Mouse (Mus musculus): Measurements from ENCODE around the gene Epb41.

Gene Epb41

DNA sequence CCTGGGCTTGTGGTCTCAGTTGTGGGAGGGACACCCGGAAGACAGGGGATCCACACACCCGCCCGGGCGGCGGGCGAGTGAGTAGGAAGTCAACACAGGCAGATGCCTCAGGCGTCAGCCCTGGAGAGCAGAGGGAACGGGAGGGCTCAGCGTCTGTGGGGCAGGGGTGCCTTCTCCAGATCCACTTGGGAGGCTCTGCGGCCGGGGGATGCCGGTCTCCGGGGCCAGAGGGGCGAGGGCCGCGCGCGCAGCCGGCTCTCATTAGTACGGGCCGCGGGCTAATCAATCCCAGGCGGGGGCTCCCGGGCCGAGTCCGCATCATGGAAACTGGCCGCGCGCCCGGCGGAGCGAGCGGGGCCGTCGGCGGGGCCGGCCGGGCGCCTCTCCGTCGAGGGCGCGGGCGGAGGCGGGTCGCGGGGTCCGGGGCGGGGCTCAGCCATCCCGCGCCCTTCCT, 155.0 kb downstream of the Epb41 start:
- DNase-seq (ENCODE audit: low spot score) = no peak

DNA sequence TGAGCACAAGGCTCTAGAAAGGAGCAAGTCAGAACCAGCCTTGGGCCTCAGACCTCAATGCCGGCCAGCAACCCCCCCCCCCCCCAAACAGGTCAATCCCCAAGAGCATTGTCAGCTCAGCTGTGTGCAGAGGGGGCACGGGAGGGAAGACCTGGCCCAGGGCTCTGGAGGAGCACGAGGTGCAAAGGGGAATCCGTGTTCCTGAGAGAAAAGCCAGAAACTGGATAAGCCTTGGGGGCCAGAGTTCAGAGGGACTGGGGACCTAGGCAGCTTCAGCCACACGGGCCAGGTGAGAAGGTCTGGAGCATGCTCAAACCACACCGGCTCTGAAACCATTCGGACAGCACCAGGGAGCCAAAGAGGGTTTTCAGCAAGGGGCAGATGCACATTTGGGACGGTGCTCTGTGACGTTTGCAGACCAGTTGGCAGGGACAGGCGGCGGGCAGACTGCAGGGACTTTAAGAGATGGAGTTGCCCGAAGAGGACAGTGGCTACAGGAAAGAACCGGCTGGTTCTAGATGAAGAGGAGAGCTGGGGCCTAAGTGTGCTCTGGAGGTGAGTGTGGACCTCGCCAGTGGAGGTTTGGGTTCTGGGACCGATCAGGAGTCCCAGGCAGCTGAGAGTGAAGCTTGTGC, 155.5 kb downstream of the Epb41 start:
- no peak for DNase-seq (ENCODE audit: low spot score)

DNA sequence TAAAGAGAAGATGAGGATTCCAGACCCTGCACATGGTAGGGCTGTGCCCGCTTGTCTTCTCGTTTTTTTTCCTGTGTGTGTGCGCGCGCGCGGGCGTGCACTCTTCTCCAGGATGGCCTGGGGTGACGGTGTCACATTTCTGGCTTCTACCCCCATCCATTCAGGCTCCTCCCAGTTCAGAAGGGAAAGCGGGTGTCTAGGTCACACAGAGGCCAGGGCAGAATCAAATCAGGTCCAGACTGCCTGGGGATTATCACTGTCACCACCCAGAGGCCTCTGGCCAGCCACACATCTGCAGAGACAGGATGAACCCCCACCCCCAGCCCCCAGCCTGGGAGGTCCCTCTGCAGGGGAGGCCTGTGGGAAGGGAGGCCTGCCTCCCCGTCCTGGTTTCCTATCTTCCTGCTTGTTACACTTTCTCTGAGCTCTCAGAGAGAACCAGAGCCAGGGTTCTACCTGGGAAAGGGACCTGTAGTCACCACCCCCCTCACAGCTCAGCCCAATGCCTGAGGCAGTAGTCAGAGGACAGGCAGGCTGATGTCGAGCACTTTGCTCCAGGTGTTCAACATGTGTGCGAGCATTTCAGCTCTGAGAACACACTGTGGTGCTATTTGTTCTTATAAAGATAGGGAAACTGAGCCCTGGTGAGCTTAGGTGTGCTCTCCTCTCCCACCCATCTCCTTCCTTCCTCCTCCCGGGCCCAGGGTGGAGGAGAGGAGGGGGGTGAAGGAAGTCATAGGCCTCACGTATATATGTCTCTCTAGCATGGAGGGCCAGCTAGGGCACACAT, 156.2 kb downstream of the Epb41 start:
- no peak for DNase-seq (ENCODE audit: low spot score)

DNA sequence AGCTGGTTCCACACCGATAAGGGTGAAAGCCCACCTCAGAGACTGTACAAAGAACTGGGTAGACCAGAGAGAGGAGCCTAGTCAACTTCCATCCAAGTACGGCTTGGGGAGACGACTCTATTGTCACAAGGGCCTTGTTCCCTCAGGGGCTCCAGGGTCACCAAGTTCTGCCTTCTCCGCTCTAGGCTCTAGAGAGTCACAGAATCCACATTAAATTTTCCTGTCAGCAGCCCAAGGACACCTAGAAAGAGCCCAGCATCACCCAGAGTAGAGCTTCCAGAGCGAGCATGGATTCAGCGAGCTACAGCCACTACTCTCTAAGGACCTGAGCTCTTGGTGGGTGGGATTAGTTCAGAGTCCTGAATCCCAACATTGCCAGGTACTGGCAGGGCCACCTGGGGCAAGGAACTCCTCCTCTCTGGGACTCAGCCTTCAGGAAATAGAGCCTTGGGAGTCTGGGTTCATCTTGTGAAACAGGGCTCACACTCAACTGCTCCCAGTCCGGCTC, 157.0 kb downstream of the Epb41 start:
- no peak for DNase-seq (ENCODE audit: low spot score)

DNA sequence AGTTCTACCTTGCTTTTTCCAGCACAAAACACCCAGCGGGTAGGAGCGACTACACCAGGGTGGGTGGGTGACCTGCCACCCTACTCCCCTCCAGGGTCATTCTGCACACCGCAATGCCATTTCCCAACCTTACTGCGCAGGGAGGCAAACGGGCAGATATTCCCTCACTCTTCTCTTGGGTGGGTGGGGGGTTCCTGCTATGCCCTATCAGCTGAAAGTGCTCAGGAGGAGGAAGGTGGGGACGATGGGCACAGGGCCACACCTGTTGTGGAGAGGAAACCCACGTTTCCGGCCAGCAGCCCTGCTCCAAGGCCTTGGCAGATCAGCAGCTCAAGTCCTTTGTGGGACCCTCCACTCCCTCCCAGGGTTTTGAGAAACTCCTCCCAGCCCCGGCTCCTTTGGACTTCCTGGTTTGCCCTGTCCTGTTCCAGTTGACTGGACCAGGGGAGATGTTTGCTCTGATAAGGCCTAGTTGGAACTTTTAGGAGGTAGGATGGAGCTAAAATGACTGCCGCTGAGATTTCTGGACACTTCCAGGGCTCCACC, 158.0 kb downstream of the Epb41 start:
- no peak for DNase-seq (ENCODE audit: low spot score)

DNA sequence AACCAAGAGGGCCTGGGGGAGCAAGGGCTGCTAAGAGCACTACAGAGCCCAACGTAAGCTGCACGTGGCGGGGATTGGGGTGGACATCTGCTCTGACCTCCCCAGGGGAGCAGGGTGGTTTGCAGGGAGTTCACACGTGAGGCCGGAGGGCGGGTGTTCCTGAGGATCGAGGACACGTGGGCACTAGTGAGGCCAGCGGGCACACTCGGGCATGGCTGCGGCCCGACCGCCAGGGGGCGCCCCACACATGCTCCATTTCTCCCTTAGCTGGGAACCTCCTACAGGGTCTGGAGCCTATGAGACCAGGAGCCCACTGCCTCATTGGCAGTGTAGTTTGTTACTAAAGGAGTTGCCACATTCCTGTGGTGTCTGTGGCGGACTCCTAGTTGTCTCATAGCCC, 158.7 kb downstream of the Epb41 start:
- peak; percentile 86 for DNase-seq (ENCODE audit: low spot score)

DNA sequence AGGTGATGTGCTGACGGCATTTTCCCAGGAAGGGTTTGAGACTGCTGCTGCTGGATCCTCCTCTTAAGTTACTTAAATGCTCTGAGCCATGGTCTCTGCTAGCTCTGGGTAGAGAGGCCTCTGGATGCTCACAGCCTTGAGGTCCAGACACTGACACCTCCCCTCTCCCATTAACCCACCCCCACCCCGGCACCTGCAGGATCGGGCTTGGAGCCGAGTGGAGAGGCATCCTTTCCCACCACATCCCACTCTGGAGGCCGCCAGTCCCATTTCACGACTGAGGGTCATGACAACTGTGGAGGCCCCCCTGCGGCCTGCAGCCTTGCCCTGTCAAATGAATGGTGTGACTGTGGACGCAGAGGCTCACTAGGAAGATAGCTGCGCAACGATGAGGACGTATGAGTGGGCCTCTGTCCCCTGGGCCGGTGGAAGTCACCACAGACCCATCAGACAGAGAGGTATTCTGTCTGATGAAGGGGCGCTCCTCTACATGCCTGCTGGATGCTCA, 159.2 kb downstream of the Epb41 start:
- DNase-seq (ENCODE audit: low spot score) = no peak

DNA sequence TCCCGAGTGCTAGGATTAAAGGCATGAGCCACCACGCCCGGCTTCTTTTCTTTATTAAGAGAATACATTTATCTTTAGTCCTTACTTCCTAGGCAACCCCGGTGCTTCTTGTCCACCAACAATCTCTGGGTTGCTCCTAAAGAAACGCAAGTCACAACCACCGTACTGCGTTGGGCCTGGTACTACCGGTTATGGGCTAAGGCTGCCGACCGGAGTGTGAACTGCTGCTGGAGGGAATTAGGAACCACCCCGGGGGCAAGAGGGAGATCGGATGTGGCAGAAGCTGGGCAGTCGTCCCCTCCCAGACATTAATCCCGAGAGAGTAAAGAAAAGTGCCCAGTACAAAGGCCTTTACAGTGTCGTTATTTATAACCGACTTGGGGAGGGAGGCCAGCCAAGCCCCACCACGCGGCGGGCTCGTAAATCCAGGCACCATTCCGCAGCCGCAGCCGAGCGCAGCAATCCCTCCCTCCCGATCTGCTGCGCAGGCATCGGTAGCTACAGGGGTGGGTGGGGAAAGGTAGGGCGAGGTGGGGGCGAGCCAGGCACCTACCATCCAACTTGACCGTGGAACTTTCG, 160.1 kb downstream of the Epb41 start:
- no peak for DNase-seq (ENCODE audit: low spot score)

DNA sequence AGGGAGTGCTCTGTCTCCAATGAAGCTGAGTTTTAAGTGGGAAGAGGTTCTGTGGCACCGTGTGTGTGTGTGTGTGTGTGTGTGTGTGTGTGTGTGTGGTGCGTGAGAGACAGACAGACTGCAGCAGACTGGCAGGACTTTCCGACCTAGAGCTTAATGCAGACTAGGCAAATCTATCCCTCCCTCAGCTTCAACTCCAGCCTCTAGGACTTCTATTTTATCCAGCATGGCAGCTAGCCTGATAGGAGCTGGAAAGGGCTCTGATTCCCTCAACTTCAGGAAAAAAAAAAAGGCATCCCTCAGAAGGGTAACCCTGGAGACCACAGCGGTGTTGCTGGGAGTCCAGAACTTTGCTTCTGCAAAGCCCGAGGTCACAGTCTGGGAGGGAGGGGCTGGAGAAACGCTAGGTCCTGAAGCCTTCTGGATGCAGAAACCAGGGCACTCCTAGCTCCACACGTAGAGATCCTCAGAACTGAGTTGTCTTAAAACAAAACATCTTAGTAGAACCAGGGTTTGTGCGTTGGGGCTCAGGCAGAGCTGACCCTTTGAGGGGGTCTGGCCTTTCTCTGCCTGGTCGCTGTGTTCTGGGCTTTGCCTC, 161.0 kb downstream of the Epb41 start:
- DNase-seq (ENCODE audit: low spot score) = no peak

DNA sequence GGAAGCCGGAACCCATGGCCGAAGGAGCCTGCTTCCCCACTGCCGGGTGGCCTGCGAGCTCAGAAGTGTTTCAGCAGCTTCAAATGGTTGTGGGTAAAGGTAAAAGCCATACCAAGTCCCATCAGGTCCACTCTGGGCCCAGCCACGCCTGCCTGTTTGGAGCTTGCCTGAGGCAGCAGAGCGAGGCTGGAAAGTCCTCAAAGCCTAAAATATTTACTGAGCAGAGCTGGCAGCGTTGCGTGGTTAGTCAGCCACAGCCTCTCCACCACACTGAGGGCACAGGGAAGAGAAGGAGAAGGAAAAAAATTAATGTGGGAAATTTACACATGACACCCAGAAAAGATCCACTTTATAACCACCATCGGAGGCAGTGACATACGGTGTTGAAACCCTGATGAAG, 161.6 kb downstream of the Epb41 start:
- DNase-seq (ENCODE audit: low spot score) = no peak

DNA sequence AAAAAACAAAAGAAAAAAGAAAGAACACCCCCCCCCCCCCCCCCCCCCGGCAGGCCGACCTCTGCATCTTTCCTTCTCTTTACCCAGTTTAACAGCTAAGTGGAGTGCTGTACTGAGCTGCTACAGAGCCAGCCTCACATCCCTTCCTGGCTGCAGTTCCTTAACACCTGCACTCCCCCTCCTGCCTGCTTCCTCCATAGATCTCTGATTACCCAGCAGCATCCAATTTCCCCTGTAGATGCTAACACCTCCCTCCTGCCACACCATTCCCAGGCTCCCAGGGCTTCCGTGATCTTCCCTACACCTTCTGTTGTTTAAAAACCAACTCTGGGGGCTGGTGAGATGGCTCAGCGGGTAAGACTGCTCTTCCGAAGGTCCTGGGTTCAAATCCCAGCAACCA, 163.6 kb downstream of the Epb41 start:
- no peak for DNase-seq (ENCODE audit: low spot score)

DNA sequence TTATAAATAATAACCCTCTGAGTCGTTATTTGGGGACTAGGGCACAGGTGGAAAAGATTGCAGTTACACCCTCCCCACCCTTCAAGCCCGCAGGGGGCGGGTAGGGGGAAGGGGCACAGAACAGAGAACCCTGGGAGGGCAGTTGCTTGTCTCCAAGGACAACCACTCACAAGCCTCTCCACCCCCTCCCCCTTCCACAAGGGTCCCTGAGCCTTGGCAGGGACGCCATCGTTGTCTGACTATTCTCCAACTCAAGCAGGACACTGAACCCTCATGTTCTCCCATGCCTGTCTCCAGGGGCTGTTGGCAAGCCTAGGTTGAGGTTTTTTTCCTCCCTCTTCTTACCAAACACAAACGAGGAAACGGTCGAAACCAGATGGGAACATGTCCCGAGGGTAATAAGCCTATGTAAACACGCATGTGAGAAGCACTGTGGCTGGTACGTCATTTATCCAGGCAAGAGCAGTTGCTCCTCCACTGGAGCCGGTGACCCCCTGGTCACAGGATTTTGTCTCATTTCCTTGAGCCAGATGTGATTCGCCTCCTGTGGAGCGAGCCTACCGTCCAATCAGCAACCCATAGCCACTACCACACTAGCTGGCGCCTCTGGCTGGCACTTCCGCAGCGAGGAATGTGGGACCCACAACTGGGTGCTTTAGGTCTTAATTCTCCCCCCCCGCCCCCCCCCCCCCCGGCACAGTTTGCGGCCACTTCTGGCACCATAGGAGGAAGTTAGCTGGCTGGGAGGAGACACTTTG, 164.7 kb downstream of the Epb41 start:
- no peak for DNase-seq (ENCODE audit: low spot score)

DNA sequence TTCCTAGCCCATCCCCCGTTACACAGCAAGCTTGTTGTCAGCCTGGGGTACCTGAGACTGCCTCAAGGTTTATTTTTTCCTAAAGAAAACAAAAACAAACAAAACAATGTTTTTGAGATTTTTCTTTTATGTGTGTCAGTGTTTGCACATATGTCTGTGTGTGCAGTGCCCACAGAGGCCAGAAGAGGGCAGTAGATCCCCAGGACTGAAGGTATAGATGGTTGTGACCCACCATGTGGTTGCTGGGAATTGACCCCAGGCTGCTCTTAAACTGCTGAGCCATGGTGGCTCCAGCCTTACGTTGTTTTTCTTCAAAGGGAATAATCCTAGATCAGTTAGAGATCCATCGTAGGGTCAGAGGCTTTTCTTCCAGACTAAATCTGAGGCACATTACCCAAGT, 167.2 kb downstream of the Epb41 start:
- DNase-seq (ENCODE audit: low spot score) = no peak

DNA sequence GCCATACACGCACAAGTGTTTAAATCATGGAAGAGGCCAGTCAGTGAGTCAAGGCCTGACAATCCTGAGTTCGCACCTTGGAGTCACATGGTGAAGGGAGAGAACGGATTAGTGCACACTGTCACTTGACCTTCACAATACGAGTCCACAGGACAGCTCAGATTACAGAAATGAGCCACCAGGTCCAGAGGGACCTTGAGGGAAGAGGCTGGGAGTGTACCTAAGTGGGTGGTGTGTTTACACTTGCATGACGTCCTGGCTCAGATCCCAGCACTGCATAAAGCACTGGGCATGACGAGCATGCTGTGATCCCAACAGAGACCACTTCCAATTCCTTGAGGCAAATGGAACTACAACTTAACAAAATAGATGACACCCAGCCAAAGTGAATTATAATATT, 168.7 kb downstream of the Epb41 start:
- DNase-seq (ENCODE audit: low spot score) = no peak

DNA sequence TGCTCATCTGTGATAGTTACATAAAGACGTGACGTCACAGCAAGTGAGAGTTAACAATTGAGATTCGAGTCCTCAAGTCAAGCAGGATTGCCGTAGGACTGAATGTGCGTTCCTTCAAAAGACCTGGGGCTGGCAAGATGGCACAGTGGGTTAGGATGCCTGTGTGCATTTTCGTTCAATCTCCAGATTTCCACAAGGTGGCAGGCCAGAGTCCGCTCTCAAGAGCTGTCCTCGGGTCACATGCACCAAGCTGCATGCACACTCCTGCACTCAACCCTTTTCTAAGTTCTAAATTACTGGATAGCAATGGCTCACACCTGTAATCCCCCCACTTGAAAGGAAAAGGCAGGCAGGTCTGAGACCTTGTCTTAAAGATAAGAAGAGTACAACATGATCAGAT, 170.6 kb downstream of the Epb41 start:
- DNase-seq (ENCODE audit: low spot score) = peak; percentile 71

DNA sequence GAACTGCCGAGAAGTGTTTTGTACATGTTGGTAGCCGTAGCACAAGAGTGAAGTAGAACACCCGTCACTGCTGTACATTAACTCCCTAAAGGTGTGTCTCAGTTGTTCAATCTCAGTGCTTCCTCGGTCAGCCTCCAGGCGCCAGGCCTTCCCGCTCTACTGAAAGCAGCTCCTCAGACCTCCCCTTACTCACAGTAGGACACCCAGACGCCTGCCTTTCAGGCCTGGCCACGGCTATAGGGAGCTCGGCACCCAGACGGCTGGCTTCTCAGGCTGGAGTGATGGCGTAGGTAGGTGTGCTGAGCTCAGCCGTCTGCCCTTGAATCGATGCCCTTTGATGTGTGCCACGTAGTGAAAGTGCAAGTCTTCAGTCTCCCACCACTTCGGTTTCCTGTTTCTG, 174.0 kb downstream of the Epb41 start:
- DNase-seq (ENCODE audit: low spot score) = no peak

DNA sequence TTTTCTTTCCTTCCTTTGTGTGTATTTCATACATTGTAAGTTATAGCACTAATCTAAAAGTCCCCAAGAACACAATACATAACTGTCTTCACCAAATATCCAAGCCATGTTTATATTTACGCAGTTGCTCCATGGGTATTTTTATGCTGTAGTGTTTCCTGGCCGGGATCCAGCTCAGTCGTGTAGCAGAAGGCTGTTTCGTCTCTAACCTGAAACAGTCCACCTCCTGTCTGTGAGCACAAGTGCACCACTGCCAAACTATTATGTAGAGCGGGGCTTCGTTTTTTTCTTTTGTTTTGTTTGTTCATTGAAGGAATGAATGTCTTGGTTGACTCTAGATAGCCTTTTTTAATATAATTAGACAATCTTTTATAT, 176.0 kb downstream of the Epb41 start:
- no peak for DNase-seq (ENCODE audit: low spot score)

DNA sequence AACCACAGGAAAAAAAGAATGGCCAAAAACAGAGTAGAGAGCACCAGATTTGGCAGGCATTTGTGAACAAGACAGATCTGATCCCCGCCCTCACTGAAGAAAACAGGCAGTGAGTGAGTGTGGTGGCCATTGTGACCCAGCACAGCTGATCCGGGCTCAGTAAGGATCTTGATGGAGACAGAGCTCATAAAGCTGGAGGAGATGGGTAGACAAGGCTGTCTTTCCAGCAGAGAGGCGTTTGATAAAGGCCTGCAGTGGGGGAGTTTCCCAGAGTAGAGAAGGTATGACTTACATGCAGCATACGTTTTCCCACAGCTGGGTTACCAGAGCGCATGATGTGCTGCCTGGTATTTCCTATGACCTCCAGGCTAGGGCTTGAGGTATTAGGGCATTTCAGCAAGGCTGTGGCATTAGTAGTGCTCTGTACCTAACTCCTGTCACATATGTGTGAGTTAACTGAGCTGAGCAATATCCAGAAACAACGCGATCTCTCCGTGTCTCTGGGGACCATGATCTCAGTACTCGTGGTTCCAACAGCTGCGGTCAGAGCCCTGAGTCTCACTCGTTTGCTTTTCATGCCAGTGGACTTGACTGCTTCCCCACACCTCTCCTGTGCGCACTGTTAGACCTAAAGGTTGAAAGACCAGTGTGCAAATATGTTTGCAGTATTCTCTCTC, 176.5 kb downstream of the Epb41 start:
- no peak for DNase-seq (ENCODE audit: low spot score)

DNA sequence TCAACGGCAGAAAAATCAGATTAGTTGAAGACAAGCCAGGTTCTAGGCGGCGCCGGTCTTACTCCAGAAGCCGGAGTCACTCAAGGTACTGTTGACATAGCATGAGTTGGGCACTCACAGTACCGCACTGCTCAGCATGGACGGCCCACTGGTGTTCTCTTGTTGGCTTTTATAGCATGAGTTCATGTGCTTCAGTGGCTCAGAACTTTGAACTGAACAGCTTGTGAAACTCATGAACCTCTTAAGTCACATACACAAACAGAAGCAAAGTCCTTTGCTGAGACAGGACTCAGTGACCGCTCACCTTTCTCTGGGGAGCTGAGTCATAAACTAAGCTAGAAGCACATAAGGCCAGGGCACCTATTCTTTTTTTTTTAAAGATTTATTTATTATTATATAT, 177.3 kb downstream of the Epb41 start:
- DNase-seq (ENCODE audit: low spot score) = no peak

DNA sequence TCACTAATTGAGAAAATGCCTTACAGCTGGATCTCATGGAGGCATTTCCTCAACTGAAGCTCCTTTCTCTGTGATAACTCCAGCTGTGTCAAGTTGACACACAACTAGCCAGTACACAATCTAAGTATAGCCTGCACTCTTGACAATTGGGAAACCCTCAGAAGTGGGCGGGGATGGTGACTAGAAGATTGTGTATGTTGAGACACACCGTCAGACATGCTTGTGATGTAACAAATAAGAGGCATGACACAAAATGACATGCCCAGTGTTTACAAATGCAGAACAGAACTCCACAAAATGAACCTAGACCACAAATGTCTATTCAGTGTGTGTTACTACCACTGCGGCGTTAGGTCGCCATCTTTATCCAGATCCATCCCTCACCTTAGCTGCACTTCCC, 178.0 kb downstream of the Epb41 start:
- no peak for DNase-seq (ENCODE audit: low spot score)

DNA sequence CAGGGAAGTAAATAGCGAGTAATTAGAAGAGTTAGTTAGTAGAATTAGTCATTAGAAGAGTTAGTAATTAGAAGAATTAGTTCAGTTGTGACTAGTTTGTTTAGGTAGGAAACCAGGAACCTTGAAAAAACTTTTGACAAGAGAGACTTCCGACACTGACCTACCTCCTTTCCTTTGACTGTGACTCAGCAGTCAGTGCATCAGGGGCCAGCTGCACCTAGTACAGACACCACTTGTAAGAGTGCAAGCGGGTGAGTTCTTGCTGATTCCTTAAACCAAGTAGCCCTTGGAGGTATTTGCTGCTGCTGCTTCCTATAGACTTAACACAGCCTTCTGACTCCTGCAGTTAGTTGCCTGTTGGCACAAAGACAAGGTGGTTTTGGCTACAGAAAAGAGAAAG, 184.4 kb downstream of the Epb41 start:
- no peak for DNase-seq (ENCODE audit: low spot score)
